Mouse (Mus musculus) testis, adult 2 months (tissue): ENCODE results near the gene Bri3.

Experiments used
- CTCF ChIP-seq: fragments of 200-500 bp; IDR thresholded peaks from 2 replicates; pipeline ENCODE4 v1.5.1; 2012; ENCODE audit warnings: low read depth, mild to moderate bottlenecking, inconsistent platforms, low read length, moderate library complexity; ENCODE audit not compliant: control insufficient read depth, insufficient read depth, insufficient replicate concordance
- POLR2A ChIP-seq: fragments of 200-500 bp; IDR thresholded peaks from 2 replicates; pipeline ENCODE4 v1.6.1; 2012; ENCODE audit warnings: low read depth, mild to moderate bottlenecking, inconsistent platforms, low read length, moderate library complexity; ENCODE audit not compliant: control insufficient read depth

DNA sequence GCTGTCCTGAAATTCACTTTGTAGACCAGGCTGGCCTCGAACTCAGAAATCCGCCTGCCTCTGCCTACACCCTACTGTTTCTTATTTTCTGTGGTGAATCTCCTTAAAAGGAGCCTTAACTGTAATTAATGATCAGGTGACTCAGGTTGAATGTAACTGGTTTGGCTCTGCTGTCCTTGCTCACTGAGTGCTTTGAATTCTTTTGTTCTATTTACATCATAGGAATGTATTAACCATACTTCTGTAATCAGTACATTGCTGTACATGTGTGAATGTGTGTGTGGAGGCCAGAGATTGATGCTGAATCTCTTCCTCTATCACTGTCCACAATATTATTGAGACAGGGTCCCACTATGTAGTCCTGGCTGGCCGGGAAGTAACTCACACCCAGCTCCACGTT is 64.7 kb downstream of the Bri3 start:
- no peak for TF ChIP-seq CTCF
- no peak for TF ChIP-seq POLR2A
